Mouse (Mus musculus): ENCODE measurements around the gene Dgkh.

GRCm38 (mm10) chr14:78630923-78631875 lies 101.4 kb downstream of the Dgkh start:
- TF ChIP-seq POLR2A (IDR thresholded peaks at IDR 0.05; ENCODE audit: borderline replicate concordance, extremely low read depth, low read depth, low read length) = no peak
- no peak for TF ChIP-seq CTCF (IDR thresholded peaks at IDR 0.05; ENCODE audit: insufficient read depth, low read length)

Data from lung, adult 2 months (tissue).